Mouse (Mus musculus): ENCODE results near the gene Fpr-rs6. TPM values are rescaled to one million over a fixed set of nuclear protein-coding genes. Genes with fewer than 3 reads are reported as not detected.

Fpr-rs6 gene
- polyA plus RNA-seq (2012; rRNA removed) (not detected in 2 replicates), polyA plus RNA-seq (2014; fragmentation: Nextera tagmentation; extraction: Ambion mirVana) (not detected in 2 replicates)

- H3K4me3 ChIP-seq (replicated peaks; ENCODE audit: low read length) = no peak within 1 kb of the TSS
- no peaks in the 10 kb centered on the region for H3K36me3 ChIP-seq (ENCODE audit: control insufficient read depth, insufficient read depth, low read length)
- ATAC-seq (ENCODE audit: low FRiP score, low read depth) (no peak), DNase-seq (ENCODE audit: low spot score) (no peak)
- H3K4me2 ChIP-seq (replicated peaks; ENCODE audit: low read depth, low read length, severe bottlenecking) = no peak within 1 kb of the TSS
- H3K9me3 ChIP-seq (ENCODE audit: control insufficient read depth, low read length) = 0 out of 2 replicates have a peak, but pooled peaks cover 7% of the 10 kb centered on the region
- no peaks in the 10 kb centered on the region for H3K27me3 ChIP-seq (ENCODE audit: control insufficient read depth, insufficient read depth, low read length)
- no peak for TF ChIP-seq POLR2A (IDR thresholded peaks at IDR 0.05; ENCODE audit: borderline replicate concordance, extremely low read depth, insufficient read depth, insufficient read length)
- no peak within 1 kb of the TSS for H3K9ac ChIP-seq (ENCODE audit: low read depth, low read length, severe bottlenecking)
- H3K27ac ChIP-seq (replicated peaks; ENCODE audit: low read depth, low read length) = no peak within 1 kb of the TSS
- H3K4me1 ChIP-seq (ENCODE audit: control insufficient read depth, insufficient read depth, low read length) = no peaks in the 10 kb centered on the region
Observed at GRCm38 (mm10) chr17:20182997-20183396, at the start of gene Fpr-rs6. Gene Fpr-rs6 (minus strand): TSS chr17:20183097.

Other genes starting within 250 kb of the Fpr-rs6 start
- gene Vmn2r104, start 134.8 kb downstream of the Fpr-rs6 start, polyA plus RNA-seq (2012; rRNA removed) = not detected in 2 replicates
- gene Vmn2r104, start 134.8 kb downstream of the Fpr-rs6 start, polyA plus RNA-seq (2014; fragmentation: Nextera tagmentation; extraction: Ambion mirVana) = not detected in 2 replicates
- gene Fpr-rs7, start 68.9 kb downstream of the Fpr-rs6 start, polyA plus RNA-seq (2012; rRNA removed) = not detected in 2 replicates
- not detected in 2 replicates for gene Fpr-rs7, start 68.9 kb downstream of the Fpr-rs6 start, polyA plus RNA-seq (2014; fragmentation: Nextera tagmentation; extraction: Ambion mirVana)
- gene Vmn2r105, start 52.0 kb upstream of the Fpr-rs6 start, polyA plus RNA-seq (2012; rRNA removed) = not detected in 2 replicates
- gene Vmn2r105, start 52.0 kb upstream of the Fpr-rs6 start, polyA plus RNA-seq (2014; fragmentation: Nextera tagmentation; extraction: Ambion mirVana) = not detected in 2 replicates
- not detected in 2 replicates for gene Vmn2r106, start 102.5 kb upstream of the Fpr-rs6 start, polyA plus RNA-seq (2012; rRNA removed)
- not detected in 2 replicates for gene Vmn2r106, start 102.5 kb upstream of the Fpr-rs6 start, polyA plus RNA-seq (2014; fragmentation: Nextera tagmentation; extraction: Ambion mirVana)
- not detected in 2 replicates for gene Vmn2r107, start 162.1 kb upstream of the Fpr-rs6 start, polyA plus RNA-seq (2012; rRNA removed)
- gene Vmn2r107, start 162.1 kb upstream of the Fpr-rs6 start, polyA plus RNA-seq (2014; fragmentation: Nextera tagmentation; extraction: Ambion mirVana) = not detected in 2 replicates
- gene Vmn1r224, start 231.0 kb upstream of the Fpr-rs6 start, polyA plus RNA-seq (2012; rRNA removed) = not detected in 2 replicates
- gene Vmn1r224, start 231.0 kb upstream of the Fpr-rs6 start, polyA plus RNA-seq (2014; fragmentation: Nextera tagmentation; extraction: Ambion mirVana) = not detected in 2 replicates

Data from limb, embryonic 14.5 days (tissue).